Mouse (Mus musculus): ENCODE results near the gene Dennd4b. TPM values are rescaled to one million over a fixed set of nuclear protein-coding genes. Genes with fewer than 3 reads are reported as not detected.

The Dennd4b gene
- 39.4 TPM for polyA plus RNA-seq (2015; fragmentation: Illumina TruSeq; extraction: RNeasy Lipid Tissue Mini Kit (QIAGEN cat#74804); ENCODE audit: insufficient read depth, low replicate concordance)

DNA sequence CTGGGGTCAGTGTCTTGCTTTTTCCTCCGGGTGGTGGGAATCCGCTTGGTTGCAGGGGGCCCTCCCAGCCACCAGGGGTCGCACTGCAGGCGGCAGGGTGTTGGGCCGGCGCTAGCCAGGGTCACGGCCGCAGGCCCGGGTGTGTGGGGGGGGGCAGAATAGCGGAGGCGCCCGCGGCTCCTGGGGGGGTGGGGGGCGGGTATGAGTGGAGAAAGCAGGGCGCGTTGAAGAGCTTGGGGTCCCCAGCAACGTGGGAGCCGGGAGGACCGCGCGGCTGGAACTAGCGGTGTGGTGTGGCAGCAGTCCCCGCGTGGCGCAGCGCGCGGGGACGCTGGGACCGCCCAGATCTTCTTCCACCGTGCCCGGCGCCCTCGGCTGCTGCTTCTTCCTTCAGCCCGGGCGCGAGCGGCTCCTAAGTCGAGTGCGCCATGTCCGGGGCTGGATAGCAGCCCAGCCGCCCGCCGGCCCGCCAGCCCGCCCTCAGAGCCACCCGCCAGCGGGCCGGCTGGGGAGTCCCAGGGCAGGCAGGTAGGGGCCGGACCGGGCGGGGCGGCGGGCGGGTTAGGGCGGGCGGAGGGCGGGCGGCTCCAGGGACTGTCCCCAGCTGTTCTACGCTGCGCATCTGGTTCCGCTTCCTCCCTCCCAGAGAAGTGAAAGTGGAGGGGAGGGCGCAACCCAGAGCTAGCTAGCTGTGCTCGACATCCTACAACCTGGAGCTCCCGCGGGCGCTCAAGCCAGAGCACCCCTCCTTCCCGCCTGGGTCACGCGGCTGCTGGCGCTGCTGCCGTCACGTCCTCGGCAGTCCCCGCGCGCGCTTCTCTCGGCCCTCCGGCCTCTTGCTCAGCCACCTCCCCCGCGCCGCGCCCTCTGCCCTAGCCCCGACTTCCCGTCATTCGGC is at the start of gene Dennd4b:
Dennd4b (plus strand) TSS at position 152 of the 898 bp plus-strand sequence.

GRCm38 (mm10) chr3:90231507-90232333 is 33.3 kb upstream of the Dennd4b start, which contains the start of gene Jtb:
TSS of gene Jtb (plus strand) at chr3:90231597.

GRCm38 (mm10) chr3:90242984-90243775 is 21.8 kb upstream of the Dennd4b start, which contains the start of gene Creb3l4:
TSS of gene Creb3l4 (minus strand) at chr3:90243512.

GRCm38 (mm10) chr3:90247960-90248745 is 16.8 kb upstream of the Dennd4b start, which contains the start of gene Slc39a1:
TSS of gene Slc39a1 (plus strand) at chr3:90248172.

GRCm38 (mm10) chr3:90253653-90254418 is 11.1 kb upstream of the Dennd4b start, which contains the start of gene Crtc2:
TSS of gene Crtc2 (plus strand) at chr3:90254163.

GRCm38 (mm10) chr3:90292345-90293275 is 27.6 kb downstream of the Dennd4b start, which contains the start of gene Gatad2b:
TSS of gene Gatad2b (plus strand) at chr3:90293178.

Other genes with a start within 250 kb of the Dennd4b start
- 139 TPM for gene 4933434E20Rik, start 213.5 kb upstream of the Dennd4b start, polyA plus RNA-seq (2015; fragmentation: Illumina TruSeq; extraction: RNeasy Lipid Tissue Mini Kit (QIAGEN cat#74804); ENCODE audit: insufficient read depth, low replicate concordance)
- gene Ubap2l, start 212.6 kb upstream of the Dennd4b start, polyA plus RNA-seq (2015; fragmentation: Illumina TruSeq; extraction: RNeasy Lipid Tissue Mini Kit (QIAGEN cat#74804); ENCODE audit: insufficient read depth, low replicate concordance), result 173 TPM
- 559 TPM for gene Tpm3, start 192.5 kb upstream of the Dennd4b start, polyA plus RNA-seq (2015; fragmentation: Illumina TruSeq; extraction: RNeasy Lipid Tissue Mini Kit (QIAGEN cat#74804); ENCODE audit: insufficient read depth, low replicate concordance)
- gene Nup210l, start 161.1 kb upstream of the Dennd4b start, polyA plus RNA-seq (2015; fragmentation: Illumina TruSeq; extraction: RNeasy Lipid Tissue Mini Kit (QIAGEN cat#74804); ENCODE audit: insufficient read depth, low replicate concordance), result 1.8 TPM
- 14,060 TPM for gene Rps27, start 51.5 kb upstream of the Dennd4b start, polyA plus RNA-seq (2015; fragmentation: Illumina TruSeq; extraction: RNeasy Lipid Tissue Mini Kit (QIAGEN cat#74804); ENCODE audit: insufficient read depth, low replicate concordance)
- gene Rab13, start 51.5 kb upstream of the Dennd4b start, polyA plus RNA-seq (2015; fragmentation: Illumina TruSeq; extraction: RNeasy Lipid Tissue Mini Kit (QIAGEN cat#74804); ENCODE audit: insufficient read depth, low replicate concordance), result 13.1 TPM
- 132 TPM for gene Jtb, start 33.6 kb upstream of the Dennd4b start, polyA plus RNA-seq (2015; fragmentation: Illumina TruSeq; extraction: RNeasy Lipid Tissue Mini Kit (QIAGEN cat#74804); ENCODE audit: insufficient read depth, low replicate concordance)
- 0.46 TPM for gene Creb3l4, start 21.7 kb upstream of the Dennd4b start, polyA plus RNA-seq (2015; fragmentation: Illumina TruSeq; extraction: RNeasy Lipid Tissue Mini Kit (QIAGEN cat#74804); ENCODE audit: insufficient read depth, low replicate concordance)
- 66.4 TPM for gene Slc39a1, start 17.0 kb upstream of the Dennd4b start, polyA plus RNA-seq (2015; fragmentation: Illumina TruSeq; extraction: RNeasy Lipid Tissue Mini Kit (QIAGEN cat#74804); ENCODE audit: insufficient read depth, low replicate concordance)
- gene Crtc2, start 11.0 kb upstream of the Dennd4b start, polyA plus RNA-seq (2015; fragmentation: Illumina TruSeq; extraction: RNeasy Lipid Tissue Mini Kit (QIAGEN cat#74804); ENCODE audit: insufficient read depth, low replicate concordance), result 98.9 TPM
- 33.2 TPM for gene Gatad2b, start 28.0 kb downstream of the Dennd4b start, polyA plus RNA-seq (2015; fragmentation: Illumina TruSeq; extraction: RNeasy Lipid Tissue Mini Kit (QIAGEN cat#74804); ENCODE audit: insufficient read depth, low replicate concordance)
- 3.6 TPM for gene Slc27a3, start 124.8 kb downstream of the Dennd4b start, polyA plus RNA-seq (2015; fragmentation: Illumina TruSeq; extraction: RNeasy Lipid Tissue Mini Kit (QIAGEN cat#74804); ENCODE audit: insufficient read depth, low replicate concordance)
- 30.3 TPM for gene Ints3, start 168.4 kb downstream of the Dennd4b start, polyA plus RNA-seq (2015; fragmentation: Illumina TruSeq; extraction: RNeasy Lipid Tissue Mini Kit (QIAGEN cat#74804); ENCODE audit: insufficient read depth, low replicate concordance)
- gene Npr1, start 200.7 kb downstream of the Dennd4b start, polyA plus RNA-seq (2015; fragmentation: Illumina TruSeq; extraction: RNeasy Lipid Tissue Mini Kit (QIAGEN cat#74804); ENCODE audit: insufficient read depth, low replicate concordance), result 11.0 TPM
- 92.2 TPM for gene Ilf2, start 210.9 kb downstream of the Dennd4b start, polyA plus RNA-seq (2015; fragmentation: Illumina TruSeq; extraction: RNeasy Lipid Tissue Mini Kit (QIAGEN cat#74804); ENCODE audit: insufficient read depth, low replicate concordance)
- 82.6 TPM for gene Snapin, start 225.8 kb downstream of the Dennd4b start, polyA plus RNA-seq (2015; fragmentation: Illumina TruSeq; extraction: RNeasy Lipid Tissue Mini Kit (QIAGEN cat#74804); ENCODE audit: insufficient read depth, low replicate concordance)
- gene Chtop, start 244.3 kb downstream of the Dennd4b start, polyA plus RNA-seq (2015; fragmentation: Illumina TruSeq; extraction: RNeasy Lipid Tissue Mini Kit (QIAGEN cat#74804); ENCODE audit: insufficient read depth, low replicate concordance), result 185 TPM
- gene S100a1, start 249.2 kb downstream of the Dennd4b start, polyA plus RNA-seq (2015; fragmentation: Illumina TruSeq; extraction: RNeasy Lipid Tissue Mini Kit (QIAGEN cat#74804); ENCODE audit: insufficient read depth, low replicate concordance), result 21.1 TPM
- 60.2 TPM for gene S100a13, start 249.2 kb downstream of the Dennd4b start, polyA plus RNA-seq (2015; fragmentation: Illumina TruSeq; extraction: RNeasy Lipid Tissue Mini Kit (QIAGEN cat#74804); ENCODE audit: insufficient read depth, low replicate concordance)